Mouse (Mus musculus) neutrophil, adult 5-6 weeks (primary cell): ENCODE results near the gene Gm7982. TPM values are rescaled to one million over a fixed set of nuclear protein-coding genes. Genes with fewer than 3 reads are reported as not detected.
"Not testable (repeated sequence)": the region's sequence is repeated elsewhere in the genome, so short reads cannot be mapped to it uniquely, and the experiment has no call there.

Experiments
- ATAC-seq: fragments of 151-379, 151-347 bp; 2 replicates; pipeline ENCODE4 v1.8.0; 2017; ENCODE audit warnings: mild to moderate bottlenecking, moderate TSS enrichment; ENCODE audit not compliant: insufficient number of reproducible peaks, poor library complexity, low FRiP score, severe bottlenecking; ENCODE audit errors: extremely low read depth
- total RNA-seq: library from RNA; stranded (forward); fragments of 200-1000 nt; gene quantifications from 2 replicates; pipeline ENCODE4 v1.2.3, GENCODE M21; 2017

Gm7982 gene
- total RNA-seq: not detected in 2 replicates

- not testable (repeated sequence) for ATAC-seq
These were observed at the start of gene Gm7982 for GRCm38 (mm10) chr5:95741714-95742113. Gene Gm7982, plus strand, starts transcription at chr5:95742014.

- ATAC-seq: not testable (repeated sequence)
These were observed 5.7 kb upstream of the Gm7982 start, which contains the start of gene Gm7978 for GRCm38 (mm10) chr5:95736073-95736472. Gene Gm7978, minus strand, starts transcription at chr5:95736173.

GRCm38 (mm10) chr5:95775690-95776089 lies 33.9 kb downstream of the Gm7982 start, which contains the start of gene E330014E10Rik:
Gene E330014E10Rik, plus strand, starts transcription at chr5:95775990.
- not testable (repeated sequence) for ATAC-seq

Other genes with a start within 250 kb of the Gm7982 start
- not detected in 2 replicates for gene Gm3286, start 231.3 kb upstream of the Gm7982 start, total RNA-seq
- gene Gm7971, start 147.1 kb upstream of the Gm7982 start, total RNA-seq: not detected in 2 replicates
- not detected in 2 replicates for gene Gm7978, start 5.8 kb upstream of the Gm7982 start, total RNA-seq
- not detected in 2 replicates for gene E330014E10Rik, start 34.0 kb downstream of the Gm7982 start, total RNA-seq
- gene Cxcl13, start 214.9 kb downstream of the Gm7982 start, total RNA-seq: not detected in 2 replicates